Mouse (Mus musculus): ENCODE results near the gene Usp17lc. TPM values are rescaled to one million over a fixed set of nuclear protein-coding genes. Genes with fewer than 3 reads are reported as not detected.

The Usp17lc gene
- polyA plus RNA-seq, 1 experiment from 2014 or later = not detected

Small RNAs within 50 kb of the gene (microRNA-seq; reads per million reads assigned to microRNA genes)
- not detected for gene Gm25774

Other genes starting within 250 kb of the Usp17lc start
- not detected in 2 replicates for gene Olfr591, start 236.7 kb upstream of the Usp17lc start, polyA plus RNA-seq (2014; fragmentation: Nextera tagmentation; extraction: Ambion mirVana)
- not detected in 2 replicates for gene Olfr592, start 230.3 kb upstream of the Usp17lc start, polyA plus RNA-seq (2014; fragmentation: Nextera tagmentation; extraction: Ambion mirVana)
- not detected in 2 replicates for gene Olfr593, start 203.2 kb upstream of the Usp17lc start, polyA plus RNA-seq (2014; fragmentation: Nextera tagmentation; extraction: Ambion mirVana)
- gene Olfr594, start 198.1 kb upstream of the Usp17lc start, polyA plus RNA-seq (2014; fragmentation: Nextera tagmentation; extraction: Ambion mirVana) = not detected in 2 replicates
- gene Usp17ld, start 162.6 kb upstream of the Usp17lc start, polyA plus RNA-seq (2014; fragmentation: Nextera tagmentation; extraction: Ambion mirVana) = not detected in 2 replicates
- not detected in 2 replicates for gene Olfr596, start 109.4 kb upstream of the Usp17lc start, polyA plus RNA-seq (2014; fragmentation: Nextera tagmentation; extraction: Ambion mirVana)
- gene Olfr597, start 98.8 kb upstream of the Usp17lc start, polyA plus RNA-seq (2014; fragmentation: Nextera tagmentation; extraction: Ambion mirVana) = not detected in 2 replicates
- gene Olfr598, start 91.5 kb upstream of the Usp17lc start, polyA plus RNA-seq (2014; fragmentation: Nextera tagmentation; extraction: Ambion mirVana) = not detected in 2 replicates
- gene Olfr599, start 79.2 kb upstream of the Usp17lc start, polyA plus RNA-seq (2014; fragmentation: Nextera tagmentation; extraction: Ambion mirVana) = not detected in 2 replicates
- not detected in 2 replicates for gene Olfr600, start 65.4 kb upstream of the Usp17lc start, polyA plus RNA-seq (2014; fragmentation: Nextera tagmentation; extraction: Ambion mirVana)
- gene Olfr601, start 52.4 kb upstream of the Usp17lc start, polyA plus RNA-seq (2014; fragmentation: Nextera tagmentation; extraction: Ambion mirVana) = not detected in 2 replicates
- not detected in 2 replicates for gene Olfr603, start 28.9 kb upstream of the Usp17lc start, polyA plus RNA-seq (2014; fragmentation: Nextera tagmentation; extraction: Ambion mirVana)
- gene Olfr605, start 30.4 kb downstream of the Usp17lc start, polyA plus RNA-seq (2014; fragmentation: Nextera tagmentation; extraction: Ambion mirVana) = not detected in 2 replicates
- gene Olfr606, start 34.0 kb downstream of the Usp17lc start, polyA plus RNA-seq (2014; fragmentation: Nextera tagmentation; extraction: Ambion mirVana) = not detected in 2 replicates
- gene Olfr607, start 49.1 kb downstream of the Usp17lc start, polyA plus RNA-seq (2014; fragmentation: Nextera tagmentation; extraction: Ambion mirVana) = 0.30 and 0.38 TPM in 2 replicates
- 0.40 and 0.62 TPM in 2 replicates for gene Olfr608, start 54.8 kb downstream of the Usp17lc start, polyA plus RNA-seq (2014; fragmentation: Nextera tagmentation; extraction: Ambion mirVana)
- gene Olfr609, start 83.0 kb downstream of the Usp17lc start, polyA plus RNA-seq (2014; fragmentation: Nextera tagmentation; extraction: Ambion mirVana) = not detected in 2 replicates
- not detected in 2 replicates for gene Olfr610, start 97.0 kb downstream of the Usp17lc start, polyA plus RNA-seq (2014; fragmentation: Nextera tagmentation; extraction: Ambion mirVana)
- not detected in 2 replicates for gene Olfr611, start 105.8 kb downstream of the Usp17lc start, polyA plus RNA-seq (2014; fragmentation: Nextera tagmentation; extraction: Ambion mirVana)
- not detected in 2 replicates for gene Olfr612, start 127.6 kb downstream of the Usp17lc start, polyA plus RNA-seq (2014; fragmentation: Nextera tagmentation; extraction: Ambion mirVana)
- gene Olfr613, start 133.0 kb downstream of the Usp17lc start, polyA plus RNA-seq (2014; fragmentation: Nextera tagmentation; extraction: Ambion mirVana) = not detected in 2 replicates
- not detected in 2 replicates for gene Olfr615, start 141.0 kb downstream of the Usp17lc start, polyA plus RNA-seq (2014; fragmentation: Nextera tagmentation; extraction: Ambion mirVana)
- gene Olfr616, start 154.1 kb downstream of the Usp17lc start, polyA plus RNA-seq (2014; fragmentation: Nextera tagmentation; extraction: Ambion mirVana) = not detected in 2 replicates
- gene Olfr617, start 158.0 kb downstream of the Usp17lc start, polyA plus RNA-seq (2014; fragmentation: Nextera tagmentation; extraction: Ambion mirVana) = not detected in 2 replicates
- gene Olfr618, start 175.0 kb downstream of the Usp17lc start, polyA plus RNA-seq (2014; fragmentation: Nextera tagmentation; extraction: Ambion mirVana) = not detected in 2 replicates
- not detected in 2 replicates for gene Olfr619, start 185.5 kb downstream of the Usp17lc start, polyA plus RNA-seq (2014; fragmentation: Nextera tagmentation; extraction: Ambion mirVana)
- gene Olfr620, start 197.5 kb downstream of the Usp17lc start, polyA plus RNA-seq (2014; fragmentation: Nextera tagmentation; extraction: Ambion mirVana) = not detected in 2 replicates
- not detected in 2 replicates for gene Olfr622, start 227.6 kb downstream of the Usp17lc start, polyA plus RNA-seq (2014; fragmentation: Nextera tagmentation; extraction: Ambion mirVana)
- not detected in 2 replicates for gene Olfr623, start 248.6 kb downstream of the Usp17lc start, polyA plus RNA-seq (2014; fragmentation: Nextera tagmentation; extraction: Ambion mirVana)